Mouse (Mus musculus): ENCODE measurements around the gene Rxrb.
A peak's percentile ranks its signal among the peaks of the same experiment; 100 is the strongest.

Gene Rxrb

GRCm38 (mm10) chr17:34025756-34026151 lies 5.9 kb upstream of the Rxrb start:
- DNase-seq (ENCODE audit: low spot score) = no peak

GRCm38 (mm10) chr17:34026221-34026620 lies 5.4 kb upstream of the Rxrb start:
- no peak for DNase-seq (ENCODE audit: low spot score)

- peak; percentile 53 for DNase-seq (ENCODE audit: low spot score)
Observed at GRCm38 (mm10) chr17:34026917-34027655, 4.5 kb upstream of the Rxrb start.

- peak; percentile 88 for DNase-seq (ENCODE audit: low spot score)
Observed at GRCm38 (mm10) chr17:34027656-34028223, 3.9 kb upstream of the Rxrb start, which contains the start of gene H2-Ke6. Gene H2-Ke6, minus strand, starts transcription at chr17:34028060.

- no peak for DNase-seq (ENCODE audit: low spot score)
Observed at GRCm38 (mm10) chr17:34028501-34029149, 3.0 kb upstream of the Rxrb start.

- DNase-seq (ENCODE audit: low spot score) = no peak
Observed at GRCm38 (mm10) chr17:34029150-34029889, 2.3 kb upstream of the Rxrb start.

GRCm38 (mm10) chr17:34029890-34030595 lies 1.6 kb upstream of the Rxrb start:
- DNase-seq (ENCODE audit: low spot score) = no peak

- no peak for DNase-seq (ENCODE audit: low spot score)
Observed at GRCm38 (mm10) chr17:34030861-34031326, 718 bp upstream of the Rxrb start.

- peak; percentile 66 for DNase-seq (ENCODE audit: low spot score)
Observed at GRCm38 (mm10) chr17:34032174-34032632, 591 bp downstream of the Rxrb start.

- no peak for DNase-seq (ENCODE audit: low spot score)
Observed at GRCm38 (mm10) chr17:34032806-34033205, 1.2 kb downstream of the Rxrb start.

GRCm38 (mm10) chr17:34033441-34033840 lies 1.8 kb downstream of the Rxrb start:
- DNase-seq (ENCODE audit: low spot score) = no peak

- peak; percentile 66 for DNase-seq (ENCODE audit: low spot score)
Observed at GRCm38 (mm10) chr17:34034064-34034463, 2.5 kb downstream of the Rxrb start.

- DNase-seq (ENCODE audit: low spot score) = no peak
Observed at GRCm38 (mm10) chr17:34035517-34035916, 3.9 kb downstream of the Rxrb start.

GRCm38 (mm10) chr17:34036647-34037046 lies 5.0 kb downstream of the Rxrb start:
- no peak for DNase-seq (ENCODE audit: low spot score)

- no peak for DNase-seq (ENCODE audit: low spot score)
Observed at GRCm38 (mm10) chr17:34037241-34037640, 5.6 kb downstream of the Rxrb start.

GRCm38 (mm10) chr17:34038440-34038839 lies 6.8 kb downstream of the Rxrb start:
- no peak for DNase-seq (ENCODE audit: low spot score)

- DNase-seq (ENCODE audit: low spot score) = no peak
Observed at GRCm38 (mm10) chr17:34038878-34039561, 7.4 kb downstream of the Rxrb start, which contains the start of gene Col11a2. Gene Col11a2, plus strand, starts transcription at chr17:34039437.

GRCm38 (mm10) chr17:34039562-34040450 lies 8.2 kb downstream of the Rxrb start:
- DNase-seq (ENCODE audit: low spot score) = no peak

- no peak for DNase-seq (ENCODE audit: low spot score)
Observed at GRCm38 (mm10) chr17:34045941-34046340, 14.3 kb downstream of the Rxrb start.

Measured in spleen, adult 12 weeks (tissue).